Mouse (Mus musculus): ENCODE results near the gene Coa3. TPM values are rescaled to one million over a fixed set of nuclear protein-coding genes. Genes with fewer than 3 reads are reported as not detected.

Coa3 gene
- polyA plus RNA-seq, 1 experiment from 2014 or later = 204 TPM

- peak overlapping the region; percentile 87 for H3K4me2 ChIP-seq (ENCODE audit: low read depth, severe bottlenecking)
- H3K9me3 ChIP-seq (ENCODE audit: control insufficient read depth, low read length) = no peaks in the 10 kb centered on the region
- no peak for ATAC-seq (ENCODE audit: insufficient number of reproducible peaks, low FRiP score, low TSS enrichment, low read depth)
- DNase-seq (ENCODE audit: low spot score) = no peak
- peaks cover 9% of the 10 kb centered on the region for H3K4me1 ChIP-seq (ENCODE audit: control insufficient read depth, insufficient read depth, low read length)
- H3K9ac ChIP-seq (ENCODE audit: low read length) = peak overlapping the region; percentile 89; the same call in 1 of the 2 replicates
- H3K27me3 ChIP-seq (ENCODE audit: control insufficient read depth, insufficient read depth, low read length) = no peaks in the 10 kb centered on the region
- no peak overlapping the region for H3K27ac ChIP-seq (replicated peaks; ENCODE audit: low read depth, low read length)
- H3K36me3 ChIP-seq (ENCODE audit: control insufficient read depth, insufficient read depth, low read length) = peaks cover 5% of the 10 kb centered on the region
- peak overlapping the region; percentile 97 for H3K4me3 ChIP-seq (ENCODE audit: low read depth, low read length)
- WGBS = 87% methylated on average over 8 of the region's 8 CpGs
Observed at GRCm38 (mm10) chr11:101315082-101315650, 36.3 kb upstream of the Coa3 start.

GRCm38 (mm10) chr11:101314567-101314966 lies 35.7 kb upstream of the Coa3 start:
- Histone ChIP-seq H3K27me3 (ENCODE audit: control insufficient read depth, insufficient read depth, low read length) (no peaks in the 10 kb centered on the region), H3K36me3 (ENCODE audit: control insufficient read depth, insufficient read depth, low read length) (peaks cover 4% of the 10 kb centered on the region), H3K9ac (ENCODE audit: low read length) (no peak overlapping the region), H3K27ac (replicated peaks; ENCODE audit: low read depth, low read length) (no peak overlapping the region), H3K4me3 (ENCODE audit: low read depth, low read length) (no peak overlapping the region), H3K9me3 (ENCODE audit: control insufficient read depth, low read length) (no peaks in the 10 kb centered on the region), H3K4me1 (ENCODE audit: control insufficient read depth, insufficient read depth, low read length) (peaks cover 9% of the 10 kb centered on the region), H3K4me2 (ENCODE audit: low read depth, severe bottlenecking) (no peak overlapping the region)
- DNase-seq (ENCODE audit: low spot score) = no peak
- 97% methylated on average over 1 of the region's 1 CpGs for WGBS
- ATAC-seq (ENCODE audit: insufficient number of reproducible peaks, low FRiP score, low TSS enrichment, low read depth) = no peak

- Histone ChIP-seq H3K9me3 (ENCODE audit: control insufficient read depth, low read length) (no peaks in the 10 kb centered on the region), H3K27ac (replicated peaks; ENCODE audit: low read depth, low read length) (no peak overlapping the region), H3K4me3 (ENCODE audit: low read depth, low read length) (no peak overlapping the region), H3K4me1 (ENCODE audit: control insufficient read depth, insufficient read depth, low read length) (peaks cover 4% of the 10 kb centered on the region), H3K27me3 (ENCODE audit: control insufficient read depth, insufficient read depth, low read length) (no peaks in the 10 kb centered on the region), H3K9ac (ENCODE audit: low read length) (no peak overlapping the region), H3K36me3 (ENCODE audit: control insufficient read depth, insufficient read depth, low read length) (no peaks in the 10 kb centered on the region), H3K4me2 (ENCODE audit: low read depth, severe bottlenecking) (no peak overlapping the region)
- DNase-seq (ENCODE audit: low spot score) = no peak
- no peak for ATAC-seq (ENCODE audit: insufficient number of reproducible peaks, low FRiP score, low TSS enrichment, low read depth)
- 86% methylated on average over 3 of the region's 3 CpGs for WGBS
Observed at GRCm38 (mm10) chr11:101312150-101312549, 33.2 kb upstream of the Coa3 start.

GRCm38 (mm10) chr11:101311083-101311482 lies 32.2 kb upstream of the Coa3 start:
- DNase-seq (ENCODE audit: low spot score) = no peak
- 92% methylated on average over 3 of the region's 3 CpGs for WGBS
- no peak for ATAC-seq (ENCODE audit: insufficient number of reproducible peaks, low FRiP score, low TSS enrichment, low read depth)

GRCm38 (mm10) chr11:101307744-101308143 lies 28.8 kb upstream of the Coa3 start:
- WGBS = 45% methylated on average over 5 of the region's 5 CpGs
- no peak overlapping the region for H3K4me2 ChIP-seq (ENCODE audit: low read depth, severe bottlenecking)
- H3K36me3 ChIP-seq (ENCODE audit: control insufficient read depth, insufficient read depth, low read length) = no peaks in the 10 kb centered on the region
- ATAC-seq (ENCODE audit: insufficient number of reproducible peaks, low FRiP score, low TSS enrichment, low read depth) (no peak), DNase-seq (ENCODE audit: low spot score) (no peak)
- H3K4me3 ChIP-seq (ENCODE audit: low read depth, low read length) = no peak overlapping the region
- H3K9me3 ChIP-seq (ENCODE audit: control insufficient read depth, low read length) = no peaks in the 10 kb centered on the region
- no peak overlapping the region for H3K9ac ChIP-seq (ENCODE audit: low read length)
- H3K27ac ChIP-seq (replicated peaks; ENCODE audit: low read depth, low read length) = no peak overlapping the region
- H3K4me1 ChIP-seq (ENCODE audit: control insufficient read depth, insufficient read depth, low read length) = no peaks in the 10 kb centered on the region
- H3K27me3 ChIP-seq (ENCODE audit: control insufficient read depth, insufficient read depth, low read length) = no peaks in the 10 kb centered on the region

More at GRCm38 (mm10) chr11:101311083-101311482, 32.2 kb upstream of the Coa3 start:
- Histone ChIP-seq H3K9ac (ENCODE audit: low read length) (no peak overlapping the region), H3K36me3 (ENCODE audit: control insufficient read depth, insufficient read depth, low read length) (no peaks in the 10 kb centered on the region), H3K27me3 (ENCODE audit: control insufficient read depth, insufficient read depth, low read length) (no peaks in the 10 kb centered on the region), H3K4me1 (ENCODE audit: control insufficient read depth, insufficient read depth, low read length) (no peaks in the 10 kb centered on the region), H3K9me3 (ENCODE audit: control insufficient read depth, low read length) (no peaks in the 10 kb centered on the region), H3K27ac (replicated peaks; ENCODE audit: low read depth, low read length) (no peak overlapping the region), H3K4me3 (ENCODE audit: low read depth, low read length) (no peak overlapping the region), H3K4me2 (ENCODE audit: low read depth, severe bottlenecking) (no peak overlapping the region)

- Histone ChIP-seq H3K27ac (replicated peaks; ENCODE audit: low read depth, low read length) (no peak within 1 kb of the TSS), H3K4me3 (ENCODE audit: low read depth, low read length) (peak within 1 kb of the TSS; percentile 94), H3K36me3 (ENCODE audit: control insufficient read depth, insufficient read depth, low read length) (peaks cover 6% of the 10 kb centered on the region), H3K4me1 (ENCODE audit: control insufficient read depth, insufficient read depth, low read length) (peaks cover 5% of the 10 kb centered on the region), H3K27me3 (ENCODE audit: control insufficient read depth, insufficient read depth, low read length) (no peaks in the 10 kb centered on the region), H3K4me2 (ENCODE audit: low read depth, severe bottlenecking) (peak within 1 kb of the TSS; percentile 99), H3K9ac (ENCODE audit: low read length) (peak within 1 kb of the TSS; percentile 83), H3K9me3 (ENCODE audit: control insufficient read depth, low read length) (no peaks in the 10 kb centered on the region)
- DNase-seq (ENCODE audit: low spot score) = peak; percentile 99
- peak; percentile 83; the same call in 1 of the 2 replicates for ATAC-seq (ENCODE audit: insufficient number of reproducible peaks, low FRiP score, low TSS enrichment, low read depth)
- 7% methylated on average over 39 of the region's 39 CpGs for WGBS
Observed at GRCm38 (mm10) chr11:101302004-101302798, 23.3 kb upstream of the Coa3 start, which contains the start of gene Becn1. Gene Becn1 (minus strand): TSS chr11:101302286.

GRCm38 (mm10) chr11:101301299-101302003 lies 22.5 kb upstream of the Coa3 start:
- H3K9me3 ChIP-seq (ENCODE audit: control insufficient read depth, low read length) = no peaks in the 10 kb centered on the region
- peak overlapping the region; percentile 99 for H3K4me2 ChIP-seq (ENCODE audit: low read depth, severe bottlenecking)
- peaks cover 5% of the 10 kb centered on the region for H3K4me1 ChIP-seq (ENCODE audit: control insufficient read depth, insufficient read depth, low read length)
- peak; percentile 9; the same call in 1 of the 2 replicates for ATAC-seq (ENCODE audit: insufficient number of reproducible peaks, low FRiP score, low TSS enrichment, low read depth)
- H3K36me3 ChIP-seq (ENCODE audit: control insufficient read depth, insufficient read depth, low read length) = peaks cover 6% of the 10 kb centered on the region
- H3K4me3 ChIP-seq (ENCODE audit: low read depth, low read length) = peak overlapping the region; percentile 94
- DNase-seq (ENCODE audit: low spot score) = no peak
- WGBS = 14% methylated on average over 26 of the region's 26 CpGs
- H3K27ac ChIP-seq (replicated peaks; ENCODE audit: low read depth, low read length) = no peak overlapping the region
- no peaks in the 10 kb centered on the region for H3K27me3 ChIP-seq (ENCODE audit: control insufficient read depth, insufficient read depth, low read length)
- H3K9ac ChIP-seq (ENCODE audit: low read length) = peak overlapping the region; percentile 83

- ATAC-seq (ENCODE audit: insufficient number of reproducible peaks, low FRiP score, low TSS enrichment, low read depth) = no peak
- peaks cover 5% of the 10 kb centered on the region for H3K4me1 ChIP-seq (ENCODE audit: control insufficient read depth, insufficient read depth, low read length)
- H3K27ac ChIP-seq (replicated peaks; ENCODE audit: low read depth, low read length) = no peak overlapping the region
- 68% methylated on average over 7 of the region's 7 CpGs for WGBS
- no peaks in the 10 kb centered on the region for H3K9me3 ChIP-seq (ENCODE audit: control insufficient read depth, low read length)
- peaks cover 6% of the 10 kb centered on the region for H3K36me3 ChIP-seq (ENCODE audit: control insufficient read depth, insufficient read depth, low read length)
- DNase-seq (ENCODE audit: low spot score) = no peak
- H3K4me2 ChIP-seq (ENCODE audit: low read depth, severe bottlenecking) = peak overlapping the region; percentile 99
- peak overlapping the region; percentile 94 for H3K4me3 ChIP-seq (ENCODE audit: low read depth, low read length)
- 0 out of 2 replicates have a peak overlapping the region, but pooled peaks have one; percentile 83 for H3K9ac ChIP-seq (ENCODE audit: low read length)
- no peaks in the 10 kb centered on the region for H3K27me3 ChIP-seq (ENCODE audit: control insufficient read depth, insufficient read depth, low read length)
Observed at GRCm38 (mm10) chr11:101300881-101301280, 22.0 kb upstream of the Coa3 start.
